Mouse (Mus musculus) bone marrow macrophage, adult 2 months (primary cell): ENCODE data around the gene Nf2. TPM values are rescaled to one million over a fixed set of nuclear protein-coding genes. Genes with fewer than 3 reads are reported as not detected.

Experiments
- H3K27ac ChIP-seq: 2 replicates; pipeline ENCODE4 v1.5.1; 2012; ENCODE audit warnings: low read depth, low read length; ENCODE audit not compliant: insufficient read depth
- H3K4me1 ChIP-seq: 2 replicates; pipeline ENCODE4 v1.6.1; 2012; ENCODE audit warnings: low read length; ENCODE audit not compliant: control insufficient read depth, insufficient read depth
- H3K4me3 ChIP-seq: 2 replicates; pipeline ENCODE4 v1.5.1; 2012; ENCODE audit warnings: mild to moderate bottlenecking, low read length, moderate library complexity; ENCODE audit not compliant: insufficient read depth
- CTCF ChIP-seq: IDR thresholded peaks from 2 replicates; pipeline ENCODE4 v1.5.1; 2012; ENCODE audit warnings: low read depth, mild to moderate bottlenecking, low read length, moderate library complexity
- POLR2A ChIP-seq: IDR thresholded peaks from 2 replicates; pipeline ENCODE4 v1.6.1; 2012; ENCODE audit warnings: mild to moderate bottlenecking, low read depth, low read length, borderline replicate concordance
- polyA plus RNA-seq: library from polyadenylated mRNA; stranded (reverse); fragments of >200 nt; gene quantifications from 2 replicates; pipeline ENCODE4 v1.2.4, GENCODE M21; 2012; ENCODE audit not compliant: missing spikeins, insufficient read depth, insufficient read length

Gene Nf2
- polyA plus RNA-seq, 1 experiment = 76.8 TPM

- Histone ChIP-seq H3K4me3 (no peak overlapping the region), H3K4me1 (no peaks in the 10 kb centered on the region), H3K27ac (no peak overlapping the region)
- TF ChIP-seq POLR2A = no peak
- TF ChIP-seq CTCF = no peak
These were observed 113.0 kb downstream of the Nf2 start for GRCm38 (mm10) chr11:4736355-4736754.

DNA sequence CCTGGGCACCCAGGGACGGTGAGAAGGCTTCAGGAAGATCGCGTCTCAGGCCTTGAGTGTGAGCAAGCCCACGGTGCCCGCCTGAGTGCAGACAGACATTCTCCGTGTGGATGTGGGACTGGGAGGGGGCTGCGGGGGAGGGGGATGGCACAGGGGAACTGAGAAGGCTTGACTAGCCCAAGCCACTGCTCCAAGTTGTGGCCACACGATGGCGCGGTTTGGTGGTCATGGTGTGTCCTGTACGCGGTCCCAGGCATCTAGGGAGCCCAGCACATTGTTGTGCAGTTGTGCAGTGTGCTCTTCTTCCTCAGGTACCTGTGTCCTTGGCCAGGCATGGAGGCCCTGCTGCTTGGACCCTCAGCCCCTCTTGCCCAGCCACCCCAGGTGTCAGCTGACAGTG is 115.2 kb downstream of the Nf2 start:
- Histone ChIP-seq H3K27ac (no peak overlapping the region), H3K4me1 (peaks cover 5% of the 10 kb centered on the region), H3K4me3 (no peak overlapping the region)
- TF ChIP-seq CTCF (no peak), POLR2A (no peak)

- TF ChIP-seq CTCF = no peak
- Histone ChIP-seq H3K27ac (no peak overlapping the region), H3K4me3 (no peak overlapping the region), H3K4me1 (peaks cover 5% of the 10 kb centered on the region)
These were observed 117.6 kb downstream of the Nf2 start for GRCm38 (mm10) chr11:4731781-4732180.

- Histone ChIP-seq H3K27ac (no peak overlapping the region), H3K4me3 (no peak overlapping the region), H3K4me1 (peaks cover 5% of the 10 kb centered on the region)
- no peak for TF ChIP-seq POLR2A
- TF ChIP-seq CTCF = no peak
These were observed 118.4 kb downstream of the Nf2 start for GRCm38 (mm10) chr11:4730913-4731312.

DNA sequence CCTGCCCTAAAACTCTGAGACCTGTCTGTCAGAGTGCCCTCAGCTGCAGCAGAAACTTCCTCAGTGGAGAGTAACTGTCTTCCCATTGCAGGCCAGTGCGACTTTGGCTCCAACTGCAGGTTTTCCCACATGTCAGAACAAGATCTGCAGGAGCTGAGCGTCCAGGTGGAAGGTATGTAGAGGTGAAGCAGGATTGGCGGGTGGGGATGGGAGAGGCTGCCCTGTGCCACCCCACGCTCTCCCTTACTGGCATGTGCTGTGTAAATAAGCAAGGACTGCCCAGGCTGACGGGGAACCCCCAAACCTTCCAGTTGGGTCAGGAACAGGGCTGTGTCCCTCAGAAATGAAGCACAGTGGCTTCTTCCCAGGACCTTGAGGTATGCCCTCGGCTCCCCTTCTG is 119.2 kb downstream of the Nf2 start:
- Histone ChIP-seq H3K27ac (no peak overlapping the region), H3K4me1 (peaks cover 5% of the 10 kb centered on the region), H3K4me3 (no peak overlapping the region)
- TF ChIP-seq POLR2A (no peak), CTCF (no peak)

DNA sequence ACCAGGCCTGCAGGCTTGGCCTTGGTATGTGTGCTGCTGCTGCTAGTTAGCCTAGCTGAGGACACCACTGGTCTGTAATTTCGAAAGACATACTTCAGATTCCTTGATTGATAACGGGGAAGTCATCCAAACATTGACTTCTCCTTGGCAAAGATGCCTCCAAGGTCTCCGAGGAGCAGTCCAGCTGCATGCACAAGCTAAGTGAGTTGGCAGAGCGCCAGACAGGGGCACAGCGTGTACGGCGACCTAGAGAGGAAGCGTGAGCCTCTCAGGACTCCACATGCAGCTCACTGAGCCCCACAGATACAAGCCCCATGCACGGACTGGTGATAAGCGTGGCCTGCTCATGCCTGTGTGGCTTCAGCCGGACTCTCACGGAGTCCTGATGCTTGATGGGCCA is 119.7 kb downstream of the Nf2 start:
- Histone ChIP-seq H3K27ac (no peak overlapping the region), H3K4me1 (peaks cover 5% of the 10 kb centered on the region), H3K4me3 (no peak overlapping the region)
- TF ChIP-seq CTCF (no peak), POLR2A (no peak)

DNA sequence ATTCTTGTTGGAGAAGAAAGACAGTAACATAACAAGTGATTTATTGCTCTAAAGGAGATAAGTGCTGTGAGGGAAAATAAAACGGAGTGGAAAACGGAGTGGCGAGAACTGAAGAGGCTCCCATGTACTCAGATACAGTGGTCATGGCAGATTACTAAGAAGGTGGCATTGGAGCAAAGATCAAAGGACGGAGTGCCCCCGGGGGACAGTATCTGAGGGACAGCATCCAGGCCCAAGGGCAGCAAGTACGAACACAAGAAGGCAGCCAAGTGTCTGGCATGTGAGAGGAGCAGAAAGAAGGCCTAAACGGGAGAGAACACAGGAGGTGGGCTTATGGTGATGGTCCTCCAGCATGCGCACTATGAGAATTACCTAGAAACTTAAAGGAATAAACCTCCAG is 127.6 kb downstream of the Nf2 start:
- peaks cover 15% of the 10 kb centered on the region for H3K4me1 ChIP-seq
- H3K4me3 ChIP-seq = no peak overlapping the region
- H3K27ac ChIP-seq = no peak overlapping the region
- TF ChIP-seq POLR2A (no peak), CTCF (no peak)

GRCm38 (mm10) chr11:4720900-4721580 is 128.3 kb downstream of the Nf2 start:
- no peak overlapping the region for H3K27ac ChIP-seq
- no peak overlapping the region for H3K4me3 ChIP-seq
- H3K4me1 ChIP-seq = peaks cover 15% of the 10 kb centered on the region
- TF ChIP-seq CTCF = no peak
- no peak for TF ChIP-seq POLR2A

- Histone ChIP-seq H3K4me1 (peaks cover 17% of the 10 kb centered on the region), H3K4me3 (no peak overlapping the region), H3K27ac (no peak overlapping the region)
- TF ChIP-seq POLR2A = no peak
- no peak for TF ChIP-seq CTCF
These were observed 128.9 kb downstream of the Nf2 start for GRCm38 (mm10) chr11:4720393-4720792.

GRCm38 (mm10) chr11:4719961-4720360 is 129.4 kb downstream of the Nf2 start:
- H3K4me3 ChIP-seq = no peak overlapping the region

More at GRCm38 (mm10) chr11:4719961-4720360, 129.4 kb downstream of the Nf2 start:
- TF ChIP-seq POLR2A (no peak), CTCF (no peak)
- peaks cover 20% of the 10 kb centered on the region for H3K4me1 ChIP-seq
- H3K27ac ChIP-seq = no peak overlapping the region
